Mouse (Mus musculus) hindbrain, embryonic 11.5 days (tissue): ENCODE results near the gene Shroom3. TPM values are rescaled to one million over a fixed set of nuclear protein-coding genes. Genes with fewer than 3 reads are reported as not detected.

Experiments used
- ATAC-seq: fragments of 200-750 bp; cut with Nextera tagmentation; 2 replicates; pipeline ENCODE4 v1.8.0; 2017; ENCODE audit warnings: mild to moderate bottlenecking, moderate TSS enrichment, moderate library complexity; ENCODE audit not compliant: low FRiP score
- DNase-seq: peaks from one replicate; pipeline ENCODE4 v3.0.0-alpha.2; 2015; ENCODE audit warnings: low spot score
- H3K27ac ChIP-seq: fragments of 300-500 bp; sonication (generic); 2 replicates; pipeline ENCODE4 v1.5.1; 2014; ENCODE audit warnings: mild to moderate bottlenecking, low read depth, low read length
- H3K27me3 ChIP-seq: fragments of 300-500 bp; sonication (generic); 2 replicates; pipeline ENCODE4 v1.6.1; 2014; ENCODE audit warnings: mild to moderate bottlenecking, low read length, moderate library complexity, mixed read lengths; ENCODE audit not compliant: control insufficient read depth, insufficient read depth
- H3K36me3 ChIP-seq: fragments of 300-500 bp; sonication (generic); 2 replicates; pipeline ENCODE4 v1.6.1; 2014; ENCODE audit warnings: mild to moderate bottlenecking, low read length, moderate library complexity, mixed read lengths; ENCODE audit not compliant: control insufficient read depth, insufficient read depth
- H3K4me1 ChIP-seq: fragments of 300-500 bp; sonication (generic); replicated peaks from 2 replicates; pipeline ENCODE4 v1.6.1; 2014; ENCODE audit warnings: low read length, mixed read lengths; ENCODE audit not compliant: control insufficient read depth, insufficient read depth
- H3K4me2 ChIP-seq: fragments of 300-500 bp; sonication (generic); replicated peaks from 2 replicates; pipeline ENCODE4 v1.6.1; 2014; ENCODE audit warnings: mild to moderate bottlenecking, low read depth, low read length
- H3K4me3 ChIP-seq: fragments of 300-500 bp; sonication (generic); 2 replicates; pipeline ENCODE4 v1.5.1; 2014; ENCODE audit warnings: low read depth, low read length
- H3K9ac ChIP-seq: fragments of 300-500 bp; sonication (generic); 2 replicates; pipeline ENCODE4 v1.6.1; 2014; ENCODE audit warnings: low read depth, low read length
- H3K9me3 ChIP-seq: fragments of 300-500 bp; sonication (generic); 2 replicates; pipeline ENCODE4 v1.6.1; 2016; ENCODE audit warnings: low read length; ENCODE audit not compliant: control insufficient read depth
- WGBS: fragments of 180-500 bp; shearing (Covaris S2); extraction: QIAGEN DNeasy Blood & Tissue Kit; methylation state at CpG from one replicate; pipeline ENCODE4 v1.1.7; 2014; 5-methylcytosine and 5-hydroxymethylcytosine counted together
- polyA plus RNA-seq: library from polyadenylated mRNA; unstranded; fragments of >200 nt; fragmentation: Nextera tagmentation; extraction: Ambion mirVana; gene quantifications from 2 replicates; pipeline ENCODE4 v1.2.1, GENCODE M21; 2014

Gene Shroom3
- polyA plus RNA-seq, 1 experiment from 2014 or later, result 4.8 TPM

DNA sequence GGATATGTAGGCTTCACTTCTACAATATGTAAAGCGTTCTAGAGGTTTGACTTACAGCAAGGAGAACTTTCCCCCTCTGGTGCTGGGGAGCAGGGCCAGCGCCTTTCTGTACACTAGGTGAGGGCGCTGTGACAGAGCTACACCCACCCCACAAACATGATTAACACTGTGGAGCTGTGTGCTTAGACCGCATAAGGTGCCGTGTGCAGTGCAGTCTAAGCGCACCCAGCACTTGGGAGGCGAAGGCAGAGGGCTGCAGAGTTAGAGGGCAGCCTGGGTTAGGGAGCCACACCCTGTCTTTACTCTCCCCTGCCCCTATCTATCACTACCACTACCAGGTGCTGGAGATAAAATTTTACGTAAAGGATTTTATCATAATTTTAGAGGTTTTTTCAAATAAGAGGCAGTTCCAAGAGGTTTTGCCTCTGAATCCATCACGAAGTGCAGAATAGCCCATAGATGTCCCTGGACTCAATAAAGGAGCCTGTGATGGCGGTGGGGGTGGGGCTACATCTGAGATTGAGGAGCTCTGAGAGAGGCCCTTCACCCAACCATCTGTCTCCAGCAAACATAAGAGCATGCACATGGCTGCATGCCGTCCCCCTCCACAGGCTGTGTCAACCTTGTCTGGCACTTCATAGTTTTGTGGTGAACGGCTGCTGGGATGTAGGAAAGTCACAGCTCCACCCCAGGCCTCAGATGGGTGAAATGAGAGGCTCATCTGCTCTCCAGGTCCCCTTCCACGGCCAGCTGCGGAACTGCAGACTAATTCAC, 265.9 kb downstream of the Shroom3 start:
- no peaks in the 10 kb centered on the region for H3K27me3 ChIP-seq
- no peak overlapping the region for H3K9ac ChIP-seq
- no peak overlapping the region for H3K27ac ChIP-seq
- H3K4me3 ChIP-seq, result no peak overlapping the region
- H3K4me2 ChIP-seq, result no peak overlapping the region
- H3K36me3 ChIP-seq, result no peaks in the 10 kb centered on the region; the same call in 1 of the 2 replicates
- no peaks in the 10 kb centered on the region for H3K9me3 ChIP-seq
- H3K4me1 ChIP-seq, result no peaks in the 10 kb centered on the region
- peak; percentile 59 for ATAC-seq
- WGBS, result 83% methylated on average over 14 of the region's 14 CpGs
- no peak for DNase-seq

DNA sequence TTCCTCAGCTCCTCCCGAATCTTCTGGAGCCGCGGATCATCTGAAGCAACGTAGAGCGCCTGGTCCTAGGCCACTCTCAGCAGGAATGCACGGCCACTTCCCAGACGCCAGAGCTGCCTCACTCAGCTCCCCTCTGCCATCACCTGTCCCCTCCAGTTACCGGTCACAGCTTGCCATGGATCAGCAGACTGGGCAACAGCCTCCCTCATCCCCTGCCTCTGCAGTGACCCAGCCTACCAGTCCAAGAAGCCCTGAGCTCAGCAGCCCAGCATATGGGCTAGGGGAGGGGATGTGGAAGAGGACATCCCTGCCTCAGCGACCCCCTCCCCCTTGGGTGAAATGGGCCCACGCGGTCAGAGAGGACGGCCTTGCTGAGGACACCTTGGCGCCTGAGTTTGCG, 267.3 kb downstream of the Shroom3 start:
- 84% methylated on average over 14 of the region's 14 CpGs for WGBS

DNA sequence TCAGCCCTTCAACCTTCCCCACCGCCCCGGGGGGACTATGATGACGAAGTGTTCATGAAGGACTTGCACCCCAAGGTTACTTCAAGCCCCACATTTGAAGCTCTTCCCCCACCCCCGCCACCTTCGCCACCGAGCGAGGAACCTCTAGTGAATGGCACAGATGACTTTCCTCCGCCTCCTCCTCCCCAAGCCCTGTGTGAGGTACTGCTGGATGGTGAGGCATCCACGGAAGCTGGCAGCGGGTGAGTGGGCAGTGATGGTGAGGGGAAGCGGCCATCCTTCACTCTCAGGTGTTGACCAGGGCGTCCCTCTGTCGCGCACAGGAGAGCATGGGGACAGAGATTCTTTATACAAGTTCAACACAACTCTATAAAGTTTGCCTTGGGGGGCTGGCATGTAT, 267.8 kb downstream of the Shroom3 start:
- Histone ChIP-seq H3K36me3 (peaks cover 2% of the 10 kb centered on the region; the same call in 1 of the 2 replicates), H3K4me1 (no peaks in the 10 kb centered on the region), H3K9me3 (no peaks in the 10 kb centered on the region), H3K9ac (no peak overlapping the region), H3K4me2 (no peak overlapping the region), H3K4me3 (no peak overlapping the region), H3K27me3 (no peaks in the 10 kb centered on the region), H3K27ac (no peak overlapping the region)
- ATAC-seq (no peak), DNase-seq (no peak)
- WGBS, result 97% methylated on average over 14 of the region's 14 CpGs

More for the DNA sequence above, 267.3 kb downstream of the Shroom3 start:
- ATAC-seq, result no peak
- Histone ChIP-seq H3K27ac (no peak overlapping the region), H3K4me2 (no peak overlapping the region), H3K36me3 (peaks cover 2% of the 10 kb centered on the region; the same call in 1 of the 2 replicates), H3K27me3 (no peaks in the 10 kb centered on the region), H3K4me1 (no peaks in the 10 kb centered on the region), H3K9ac (no peak overlapping the region), H3K9me3 (no peaks in the 10 kb centered on the region), H3K4me3 (no peak overlapping the region)
- no peak for DNase-seq

DNA sequence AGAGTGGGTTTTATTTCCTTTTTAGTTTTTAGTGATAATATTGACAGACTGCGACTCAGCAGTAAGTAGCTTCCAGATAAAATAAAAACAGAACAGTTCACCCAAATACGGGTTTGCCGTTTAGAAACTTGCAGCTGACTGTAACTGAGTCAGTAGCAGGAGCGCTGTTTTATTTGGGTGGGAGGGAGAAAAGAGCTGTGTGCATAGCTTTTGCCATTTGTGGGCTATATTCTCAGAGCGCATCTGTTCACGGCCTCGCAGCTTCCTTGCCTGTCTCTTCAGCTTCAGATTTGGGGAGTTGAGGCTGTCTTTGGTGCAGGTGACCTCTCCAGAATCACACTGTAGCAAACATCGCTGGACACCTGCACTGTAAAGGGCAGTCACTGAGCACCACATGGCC, 270.6 kb downstream of the Shroom3 start:
- Histone ChIP-seq H3K4me1 (no peaks in the 10 kb centered on the region), H3K27me3 (no peaks in the 10 kb centered on the region), H3K9me3 (no peaks in the 10 kb centered on the region), H3K9ac (no peak overlapping the region), H3K27ac (no peak overlapping the region), H3K4me3 (no peak overlapping the region), H3K4me2 (no peak overlapping the region), H3K36me3 (peaks cover 2% of the 10 kb centered on the region; the same call in 1 of the 2 replicates)
- DNase-seq (no peak), ATAC-seq (no peak)
- 88% methylated on average over 8 of the region's 8 CpGs for WGBS

DNA sequence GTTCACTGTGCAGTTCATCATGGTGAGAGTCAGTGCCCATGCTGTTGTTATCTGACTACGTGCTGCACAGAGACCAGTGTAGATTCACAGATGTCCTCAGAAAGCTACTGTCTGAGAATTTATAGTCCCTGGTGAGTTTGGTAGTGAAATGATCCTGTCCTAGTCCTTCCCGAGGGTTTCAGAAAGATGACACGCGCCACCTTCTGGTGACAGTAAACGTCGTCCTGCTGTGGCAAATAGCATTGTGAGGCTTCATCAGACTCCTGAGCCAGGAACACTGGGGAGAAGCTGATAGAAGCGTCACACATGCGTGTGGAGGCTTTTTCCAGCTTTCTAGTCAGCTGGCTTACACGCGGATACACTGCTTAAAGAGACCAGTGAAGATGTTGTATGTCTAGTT, 271.1 kb downstream of the Shroom3 start:
- ATAC-seq (peak; percentile 13; the same call in 1 of the 2 replicates), DNase-seq (peak; percentile 81)
- Histone ChIP-seq H3K36me3 (peaks cover 2% of the 10 kb centered on the region; the same call in 1 of the 2 replicates), H3K4me2 (no peak overlapping the region), H3K27me3 (no peaks in the 10 kb centered on the region), H3K9me3 (no peaks in the 10 kb centered on the region), H3K9ac (no peak overlapping the region), H3K4me3 (no peak overlapping the region), H3K27ac (no peak overlapping the region), H3K4me1 (no peaks in the 10 kb centered on the region)
- 40% methylated on average over 10 of the region's 10 CpGs for WGBS

DNA sequence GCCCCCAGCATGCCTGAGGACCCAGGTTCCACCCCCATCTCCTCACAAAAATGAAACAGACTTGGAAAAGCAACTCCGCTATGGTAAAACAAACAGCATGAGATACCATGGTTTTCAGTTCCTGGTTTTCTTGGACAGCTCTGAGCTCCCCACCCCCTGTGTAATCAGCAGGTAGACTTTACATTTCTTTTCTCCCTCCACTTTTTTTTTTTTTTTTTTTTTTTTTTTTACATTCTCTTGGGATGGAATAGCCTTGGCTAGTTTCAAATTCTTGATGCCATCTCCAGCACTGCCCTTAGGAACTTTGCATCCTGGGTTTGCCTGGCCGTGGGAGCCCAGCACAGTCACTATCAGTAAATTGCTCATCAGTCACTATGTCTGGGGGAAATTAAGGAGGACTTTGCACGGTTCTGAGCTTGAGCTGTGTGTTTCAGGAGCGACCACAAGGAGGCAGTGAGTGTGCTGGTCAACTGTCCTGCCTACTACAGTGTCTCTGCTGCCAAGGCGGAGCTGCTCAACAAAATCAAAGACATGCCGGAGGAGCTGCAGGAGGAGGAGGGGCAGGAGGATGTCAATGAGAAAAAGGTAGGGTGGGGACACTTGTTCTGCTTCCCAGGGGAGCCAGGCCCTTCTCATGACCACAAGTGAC, 271.7 kb downstream of the Shroom3 start:
- no peak overlapping the region for H3K4me2 ChIP-seq
- WGBS, result 59% methylated on average over 6 of the region's 6 CpGs
- ATAC-seq (peak; percentile 39; the same call in 1 of the 2 replicates), DNase-seq (peak; percentile 42)
- H3K4me1 ChIP-seq, result no peaks in the 10 kb centered on the region
- no peak overlapping the region for H3K27ac ChIP-seq
- no peaks in the 10 kb centered on the region for H3K27me3 ChIP-seq
- no peak overlapping the region for H3K9ac ChIP-seq
- peaks cover 2% of the 10 kb centered on the region; the same call in 1 of the 2 replicates for H3K36me3 ChIP-seq
- no peaks in the 10 kb centered on the region for H3K9me3 ChIP-seq
- H3K4me3 ChIP-seq, result no peak overlapping the region

DNA sequence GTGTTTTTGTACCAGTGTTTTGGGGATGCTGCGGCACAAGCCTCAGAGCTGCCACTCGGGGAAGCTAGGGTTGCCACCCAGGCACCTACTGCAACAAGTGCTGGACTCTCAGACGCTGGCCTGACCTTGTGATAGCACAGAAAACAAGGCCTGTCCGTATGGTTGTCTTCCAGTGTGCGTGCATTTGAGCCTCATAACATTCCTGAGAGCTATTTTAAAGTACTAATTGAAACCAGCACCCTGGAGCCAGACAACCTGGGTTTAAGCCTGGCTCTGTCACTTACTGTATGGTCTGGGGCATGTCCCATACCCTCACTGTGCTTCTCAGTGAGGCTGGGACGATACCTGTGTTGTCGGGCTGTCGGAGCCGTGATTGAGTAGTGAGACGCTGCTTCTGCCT, 276.1 kb downstream of the Shroom3 start:
- no peak overlapping the region for H3K9ac ChIP-seq
- no peaks in the 10 kb centered on the region for H3K27me3 ChIP-seq
- no peaks in the 10 kb centered on the region for H3K9me3 ChIP-seq
- no peak overlapping the region for H3K4me3 ChIP-seq
- H3K4me1 ChIP-seq, result no peaks in the 10 kb centered on the region
- H3K4me2 ChIP-seq, result no peak overlapping the region
- H3K27ac ChIP-seq, result no peak overlapping the region
- DNase-seq (no peak), ATAC-seq (no peak)
- 0 out of 2 replicates have a peak, but pooled peaks cover 2% of the 10 kb centered on the region for H3K36me3 ChIP-seq
- 84% methylated on average over 10 of the region's 10 CpGs for WGBS

DNA sequence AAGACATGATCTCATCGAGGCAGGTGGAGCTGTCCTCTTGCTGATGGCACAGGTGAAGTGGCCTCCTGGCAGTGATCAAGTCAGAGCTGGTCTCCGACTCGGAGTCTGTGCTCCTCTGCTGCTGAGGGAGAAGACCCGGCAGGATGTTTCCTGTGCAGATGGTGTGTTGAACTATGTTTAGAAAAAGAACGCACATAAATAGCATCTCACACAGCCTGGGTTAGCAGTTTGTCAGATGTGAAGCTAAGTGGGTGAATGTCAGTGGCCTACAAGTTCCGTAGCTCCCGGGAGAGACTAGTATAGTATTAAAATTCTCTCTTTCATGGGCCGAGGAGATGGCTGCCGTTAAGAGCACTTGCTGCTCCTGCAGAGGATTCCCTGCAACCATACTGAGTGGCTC, 276.5 kb downstream of the Shroom3 start:
- Histone ChIP-seq H3K36me3 (0 out of 2 replicates have a peak, but pooled peaks cover 2% of the 10 kb centered on the region), H3K27ac (no peak overlapping the region), H3K9ac (no peak overlapping the region), H3K4me3 (no peak overlapping the region), H3K4me2 (no peak overlapping the region), H3K4me1 (no peaks in the 10 kb centered on the region), H3K9me3 (no peaks in the 10 kb centered on the region), H3K27me3 (no peaks in the 10 kb centered on the region)
- no peak for DNase-seq
- ATAC-seq, result no peak
- 77% methylated on average over 9 of the region's 9 CpGs for WGBS
